Comparison of ENCODE assay signal across 7 mouse cellular contexts in the genomic region with DNA sequence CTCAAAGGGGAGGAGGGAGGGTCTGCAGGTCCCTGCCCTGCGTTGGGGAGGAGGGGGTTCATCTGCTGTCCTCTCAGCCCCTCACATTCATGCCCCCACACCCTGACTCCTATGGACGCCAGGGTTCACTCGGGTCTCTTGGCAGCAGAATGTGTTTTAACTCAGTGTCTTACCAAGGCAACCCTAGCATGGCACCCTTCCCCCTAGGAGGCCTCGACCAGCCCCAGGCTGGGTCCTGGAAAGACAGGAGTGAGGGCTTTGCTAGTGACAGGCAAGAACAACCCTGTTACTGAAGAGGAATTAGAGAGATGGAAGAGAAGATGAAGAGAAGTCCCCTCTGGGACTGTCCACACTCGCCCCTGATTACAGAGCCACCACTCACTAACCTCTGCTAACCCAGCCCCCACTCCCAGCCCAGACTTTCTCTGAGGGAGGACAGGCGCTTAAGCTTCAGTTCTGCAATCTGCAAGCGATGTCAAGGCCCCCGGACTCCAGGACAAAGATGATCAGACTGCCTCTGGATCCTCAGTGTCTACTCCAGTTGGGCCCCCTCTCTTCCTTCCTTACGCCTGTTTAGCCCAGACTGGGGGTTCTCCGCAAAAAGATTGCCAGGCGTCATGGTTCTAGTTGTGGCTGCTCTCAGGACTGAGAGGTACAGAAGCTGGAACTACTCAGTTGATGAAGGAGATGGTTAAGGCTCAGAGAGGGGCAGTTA. TPM values are rescaled to one million over a fixed set of nuclear protein-coding genes. Genes with fewer than 3 reads are reported as not detected.
DNase-seq lines count a peak whose midpoint lies in the region; ATAC-seq and TF ChIP-seq lines count a peak whose summit lies in the region.

No protein-coding gene starts in this region.

- TF ChIP-seq EP300 in heart, postnatal 0 days (IDR thresholded peaks at IDR 0.05; ENCODE audit: low read depth) = no peak

- 0 out of 2 replicates have a peak overlapping the region, but pooled peaks have one; percentile 44 for H3K9ac ChIP-seq in heart, postnatal 0 days (replicated peaks; ENCODE audit: low read depth, low read length)
- peak overlapping the region; percentile 85 for H3K9ac ChIP-seq in midbrain, embryonic 13.5 days (replicated peaks)

- H3K9me3 ChIP-seq in heart, postnatal 0 days (replicated peaks; ENCODE audit: control insufficient read depth, low read length) = no peaks in the 10 kb centered on the region
- H3K9me3 ChIP-seq in midbrain, embryonic 13.5 days = no peaks in the 10 kb centered on the region

- peak in 1 of 2 experiments; percentile 21 for DNase-seq in left cerebral cortex, adult 2 months (ENCODE audit: extremely low spot score in 1 of 2, low spot score in 2 of 2)
- no peak for DNase-seq in left cerebral cortex, postnatal 25 days (ENCODE audit: low spot score in 2 of 2)
- DNase-seq in cerebellum, adult 9-11 months = peak; percentile 76
- no peak for DNase-seq in heart, postnatal 0 days (ENCODE audit: low spot score)
- DNase-seq in left cerebral cortex, postnatal 4 days = no peak
- no peak for DNase-seq in gastrocnemius, postnatal 14 days

- H3K4me1 ChIP-seq in heart, postnatal 0 days (ENCODE audit: control insufficient read depth, insufficient read depth) = peaks cover 11% of the 10 kb centered on the region
- H3K4me1 ChIP-seq in midbrain, embryonic 13.5 days (replicated peaks) = peaks cover 35% of the 10 kb centered on the region

- peak overlapping the region; percentile 94 for H3K4me3 ChIP-seq in left cerebral cortex, adult 2 months
- H3K4me3 ChIP-seq in heart, postnatal 0 days (ENCODE audit: low read depth, low read length) = peak overlapping the region; percentile 64
- H3K4me3 ChIP-seq in midbrain, embryonic 13.5 days (replicated peaks) = peak overlapping the region; percentile 82

- no peak for TF ChIP-seq CTCF in left cerebral cortex, adult 2 months (IDR thresholded peaks at IDR 0.05)
- TF ChIP-seq CTCF in heart, postnatal 0 days (IDR thresholded peaks at IDR 0.05; ENCODE audit: low read depth) = no peak

- H3K4me2 ChIP-seq in heart, postnatal 0 days (ENCODE audit: low read depth, low read length) = peak overlapping the region; percentile 87
- H3K4me2 ChIP-seq in midbrain, embryonic 13.5 days (replicated peaks) = peak overlapping the region; percentile 76

- ATAC-seq in heart, postnatal 0 days (ENCODE audit: insufficient read depth, low read depth) = no peak
- no peak for ATAC-seq in midbrain, embryonic 13.5 days

- H3K36me3 ChIP-seq in heart, postnatal 0 days (replicated peaks; ENCODE audit: control insufficient read depth, insufficient read depth, low read length) = no peaks in the 10 kb centered on the region
- no peaks in the 10 kb centered on the region for H3K36me3 ChIP-seq in midbrain, embryonic 13.5 days

- WGBS in heart, postnatal 0 days = 50% methylated on average over 11 of the region's 11 CpGs
- 66% methylated on average over 11 of the region's 11 CpGs for WGBS in midbrain, embryonic 13.5 days

- peaks cover 12% of the 10 kb centered on the region for H3K27me3 ChIP-seq in heart, postnatal 0 days (ENCODE audit: control insufficient read depth, insufficient read depth, low read length)
- peaks cover 17% of the 10 kb centered on the region for H3K27me3 ChIP-seq in midbrain, embryonic 13.5 days

- H3K27ac ChIP-seq in left cerebral cortex, adult 2 months = peak overlapping the region; percentile 98
- no peak overlapping the region for H3K27ac ChIP-seq in heart, postnatal 0 days (ENCODE audit: low read depth)
- no peak overlapping the region for H3K27ac ChIP-seq in midbrain, embryonic 13.5 days

- intact Hi-C loops in left cerebral cortex, adult 2 months (cut with DNase I) = no loop called here
- intact Hi-C loops in left cerebral cortex, postnatal 25 days (cut with DNase I) = no loop called here
- intact Hi-C loops in left cerebral cortex, postnatal 4 days (cut with DNase I) = no loop called here
- intact Hi-C loops in gastrocnemius, postnatal 14 days (cut with DNase I; ENCODE audit: low total_unique reads) = no loop called here

RNA-seq across cellular contexts. Expression of gene Usp35, which starts 0.7 kb away (rescaled TPM):
- total RNA-seq in left cerebral cortex, adult 2 months (2021) = 10 to 100 TPM; 18.8 to 19.9 TPM
- 10 to 100 TPM; 13.7 to 15.6 TPM for total RNA-seq in left cerebral cortex, postnatal 25 days (2021)
- total RNA-seq in heart, postnatal 0 days (2014; rRNA removed; ENCODE audit: low replicate concordance) = 1.8 and 5.6 TPM in 2 replicates
- polyA plus RNA-seq in heart, postnatal 0 days (2015; fragmentation: Nextera tagmentation; extraction: Ambion mirVana) = 0.30 and 0.36 TPM in 2 replicates
- 2.6 and 2.8 TPM in 2 replicates for polyA plus RNA-seq in midbrain, embryonic 13.5 days (2015; fragmentation: Nextera tagmentation; extraction: Ambion mirVana)
- total RNA-seq in left cerebral cortex, postnatal 4 days (2021) = 10 to 100 TPM; 12.9 to 13.8 TPM
- under 1 TPM; 0.75 to 0.76 TPM for total RNA-seq in gastrocnemius, postnatal 14 days (2021)

RNA-seq across cellular contexts. Expression of gene Kctd21, which starts 1.0 kb away (rescaled TPM):
- total RNA-seq in left cerebral cortex, adult 2 months (2021) = 10 to 100 TPM; 12.5 to 14.6 TPM
- 10 to 100 TPM; 14.1 to 15.3 TPM for total RNA-seq in left cerebral cortex, postnatal 25 days (2021)
- 0.97 and 3.4 TPM in 2 replicates for total RNA-seq in heart, postnatal 0 days (2014; rRNA removed; ENCODE audit: low replicate concordance)
- polyA plus RNA-seq in heart, postnatal 0 days (2015; fragmentation: Nextera tagmentation; extraction: Ambion mirVana) = 1.9 and 3.1 TPM in 2 replicates
- polyA plus RNA-seq in midbrain, embryonic 13.5 days (2015; fragmentation: Nextera tagmentation; extraction: Ambion mirVana) = 6.9 and 8.3 TPM in 2 replicates
- 1 to 10 TPM; 5.0 to 5.8 TPM for total RNA-seq in left cerebral cortex, postnatal 4 days (2021)
- total RNA-seq in gastrocnemius, postnatal 14 days (2021) = 1 to 10 TPM; 1.9 to 2.3 TPM

RNA-seq across cellular contexts. Expression of gene Alg8, which starts 40.3 kb away (rescaled TPM):
- total RNA-seq in left cerebral cortex, adult 2 months (2021) = 10 to 100 TPM in 1 of 2 experiments, 1 to 10 TPM in 1; 9.9 to 10.2 TPM
- 10 to 100 TPM; 11.8 to 12.9 TPM for total RNA-seq in left cerebral cortex, postnatal 25 days (2021)
- 9.9 and 20.1 TPM in 2 replicates for total RNA-seq in heart, postnatal 0 days (2014; rRNA removed; ENCODE audit: low replicate concordance)
- 11.3 and 12.9 TPM in 2 replicates for polyA plus RNA-seq in heart, postnatal 0 days (2015; fragmentation: Nextera tagmentation; extraction: Ambion mirVana)
- 19.5 and 22.2 TPM in 2 replicates for polyA plus RNA-seq in midbrain, embryonic 13.5 days (2015; fragmentation: Nextera tagmentation; extraction: Ambion mirVana)
- total RNA-seq in left cerebral cortex, postnatal 4 days (2021) = 10 to 100 TPM in 1 of 2 experiments, 1 to 10 TPM in 1; 9.4 to 12.4 TPM
- 1 to 10 TPM; 2.9 to 5.5 TPM for total RNA-seq in gastrocnemius, postnatal 14 days (2021)
